Mouse (Mus musculus): ENCODE measurements at regions not wholly inside any gene's neighbourhood (a gene's known extent, or its start where the extent isn't known, plus 50 kb on each side); places are given as distances from the start of the nearest gene placed in this dataset.
"Not testable (repeated sequence)": the region's sequence is repeated elsewhere in the genome, so short reads cannot be mapped to it uniquely, and the experiment has no call there.

DNA sequence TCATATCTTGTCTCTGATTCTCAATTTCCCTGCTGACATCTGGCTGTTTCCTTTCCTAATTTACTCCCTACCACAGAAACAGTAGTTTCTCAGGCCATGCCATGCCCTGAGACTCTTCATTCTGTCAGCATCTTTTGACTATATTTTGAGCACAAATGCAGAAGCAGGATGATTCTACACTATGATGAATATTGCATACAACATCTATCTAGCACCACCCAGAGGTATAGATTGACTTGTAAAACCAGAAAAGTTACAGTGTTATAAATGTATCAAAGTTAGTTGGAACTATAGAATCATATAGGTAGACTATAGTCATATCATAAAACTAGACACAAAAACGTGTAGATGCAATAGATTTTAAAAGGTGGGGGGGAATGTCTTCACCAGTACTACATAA is 396.3 kb upstream of the Zfp960 start:
- ATAC-seq: peak; percentile 73
- Histone ChIP-seq H3K4me2 (ENCODE audit: low read length) (no peak overlapping the region), H3K4me1 (ENCODE audit: control insufficient read depth, insufficient read depth, low read depth, low read length) (no peaks in the 10 kb centered on the region), H3K9me3 (ENCODE audit: control insufficient read depth, low read length) (no peaks in the 10 kb centered on the region), H3K27me3 (replicated peaks; ENCODE audit: control insufficient read depth, insufficient read depth, low read length) (no peaks in the 10 kb centered on the region), H3K36me3 (ENCODE audit: control insufficient read depth, insufficient read depth, low read length) (no peaks in the 10 kb centered on the region), H3K27ac (ENCODE audit: low read depth, low read length) (no peak overlapping the region), H3K4me3 (ENCODE audit: low read length) (no peak overlapping the region), H3K9ac (ENCODE audit: low read depth, low read length) (no peak overlapping the region)
- WGBS: 79% methylated on average over 1 of the region's 1 CpGs

DNA sequence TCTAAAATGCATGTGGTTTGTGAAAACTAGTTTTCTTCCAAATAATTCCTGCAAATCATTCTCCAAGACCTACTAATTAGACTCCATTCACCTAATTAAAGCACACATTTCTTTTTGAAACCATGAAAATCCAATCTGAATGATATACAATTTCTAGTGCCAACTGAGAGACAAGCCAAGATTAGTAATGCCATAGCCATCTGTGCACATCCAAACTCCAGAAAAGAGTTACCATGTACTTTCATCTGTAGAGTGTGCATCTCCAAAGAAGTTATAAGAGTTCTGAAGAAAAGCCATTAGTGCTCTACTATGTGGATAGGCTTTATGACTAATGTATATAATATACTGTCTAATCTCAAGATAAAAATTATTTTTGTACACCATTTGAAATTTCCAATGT is 359.7 kb upstream of the Zfp960 start:
- Histone ChIP-seq H3K4me3 (ENCODE audit: low read length) (no peak overlapping the region), H3K4me1 (ENCODE audit: control insufficient read depth, insufficient read depth, low read depth, low read length) (no peaks in the 10 kb centered on the region), H3K9me3 (ENCODE audit: control insufficient read depth, low read length) (no peaks in the 10 kb centered on the region), H3K36me3 (ENCODE audit: control insufficient read depth, insufficient read depth, low read length) (no peaks in the 10 kb centered on the region), H3K4me2 (ENCODE audit: low read length) (no peak overlapping the region), H3K9ac (ENCODE audit: low read depth, low read length) (no peak overlapping the region), H3K27me3 (replicated peaks; ENCODE audit: control insufficient read depth, insufficient read depth, low read length) (no peaks in the 10 kb centered on the region), H3K27ac (ENCODE audit: low read depth, low read length) (no peak overlapping the region)
- ATAC-seq: no peak

GRCm38 (mm10) chr17:16705890-16706289 is 358.0 kb upstream of the Zfp960 start:
- Histone ChIP-seq H3K9me3 (ENCODE audit: control insufficient read depth, low read length) (no peaks in the 10 kb centered on the region), H3K27ac (ENCODE audit: low read depth, low read length) (no peak overlapping the region), H3K36me3 (ENCODE audit: control insufficient read depth, insufficient read depth, low read length) (no peaks in the 10 kb centered on the region), H3K4me1 (ENCODE audit: control insufficient read depth, insufficient read depth, low read depth, low read length) (no peaks in the 10 kb centered on the region), H3K4me3 (ENCODE audit: low read length) (no peak overlapping the region), H3K9ac (ENCODE audit: low read depth, low read length) (no peak overlapping the region), H3K27me3 (replicated peaks; ENCODE audit: control insufficient read depth, insufficient read depth, low read length) (no peaks in the 10 kb centered on the region), H3K4me2 (ENCODE audit: low read length) (no peak overlapping the region)
- WGBS: 88% methylated on average over 1 of the region's 1 CpGs
- ATAC-seq: no peak

- Histone ChIP-seq H3K36me3 (ENCODE audit: control insufficient read depth, insufficient read depth, low read length) (no peaks in the 10 kb centered on the region), H3K27me3 (replicated peaks; ENCODE audit: control insufficient read depth, insufficient read depth, low read length) (no peaks in the 10 kb centered on the region), H3K4me3 (ENCODE audit: low read length) (no peak overlapping the region), H3K27ac (ENCODE audit: low read depth, low read length) (no peak overlapping the region), H3K9ac (ENCODE audit: low read depth, low read length) (no peak overlapping the region), H3K4me1 (ENCODE audit: control insufficient read depth, insufficient read depth, low read depth, low read length) (no peaks in the 10 kb centered on the region), H3K4me2 (ENCODE audit: low read length) (no peak overlapping the region), H3K9me3 (ENCODE audit: control insufficient read depth, low read length) (no peaks in the 10 kb centered on the region)
- WGBS: 81% methylated on average over 2 of the region's 2 CpGs
- ATAC-seq: no peak
Observed at GRCm38 (mm10) chr17:16726904-16727303, 337.0 kb upstream of the Zfp960 start.

DNA sequence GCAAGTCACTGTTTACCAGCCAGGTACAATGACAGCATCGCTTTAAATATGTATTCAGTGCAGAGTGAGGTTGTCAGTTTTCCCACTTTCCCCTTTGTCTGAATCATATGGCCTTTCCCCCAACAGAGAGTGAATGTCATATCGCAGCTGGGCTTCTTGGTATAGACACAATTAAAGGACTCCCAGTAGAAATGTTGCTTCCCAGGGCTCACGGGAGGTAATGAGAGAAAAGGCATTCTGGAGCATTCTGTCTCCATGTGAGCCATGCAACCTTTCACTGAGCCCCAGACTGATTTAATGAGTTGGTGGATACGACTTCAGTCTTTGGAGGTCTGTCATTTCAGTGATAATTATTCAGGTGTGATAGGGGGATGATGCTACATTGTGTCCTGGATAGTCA is 310.8 kb upstream of the Zfp960 start:
- ATAC-seq: peak; percentile 68
- WGBS: 51% methylated on average over 4 of the region's 4 CpGs
- Histone ChIP-seq H3K36me3 (ENCODE audit: control insufficient read depth, insufficient read depth, low read length) (no peaks in the 10 kb centered on the region), H3K27ac (ENCODE audit: low read depth, low read length) (no peak overlapping the region), H3K9me3 (ENCODE audit: control insufficient read depth, low read length) (no peaks in the 10 kb centered on the region), H3K9ac (ENCODE audit: low read depth, low read length) (no peak overlapping the region), H3K27me3 (replicated peaks; ENCODE audit: control insufficient read depth, insufficient read depth, low read length) (no peaks in the 10 kb centered on the region), H3K4me1 (ENCODE audit: control insufficient read depth, insufficient read depth, low read depth, low read length) (no peaks in the 10 kb centered on the region), H3K4me3 (ENCODE audit: low read length) (no peak overlapping the region), H3K4me2 (ENCODE audit: low read length) (no peak overlapping the region)

- not testable (repeated sequence) for H3K27ac ChIP-seq (ENCODE audit: low read depth, low read length); H3K4me1 ChIP-seq (ENCODE audit: control insufficient read depth, insufficient read depth, low read depth, low read length); H3K36me3 ChIP-seq (ENCODE audit: control insufficient read depth, insufficient read depth, low read length); H3K4me2 ChIP-seq (ENCODE audit: low read length); ATAC-seq; H3K27me3 ChIP-seq (replicated peaks; ENCODE audit: control insufficient read depth, insufficient read depth, low read length); H3K9ac ChIP-seq (ENCODE audit: low read depth, low read length); H3K9me3 ChIP-seq (ENCODE audit: control insufficient read depth, low read length); H3K4me3 ChIP-seq (ENCODE audit: low read length)
- 88% methylated on average over 7 of the region's 7 CpGs for WGBS
Observed at GRCm38 (mm10) chr17:16770587-16770986, 293.3 kb upstream of the Zfp960 start.

- Histone ChIP-seq H3K36me3 (ENCODE audit: control insufficient read depth, insufficient read depth, low read length) (no peaks in the 10 kb centered on the region), H3K9ac (ENCODE audit: low read depth, low read length) (no peak overlapping the region), H3K4me2 (ENCODE audit: low read length) (no peak overlapping the region), H3K27me3 (replicated peaks; ENCODE audit: control insufficient read depth, insufficient read depth, low read length) (no peaks in the 10 kb centered on the region), H3K27ac (ENCODE audit: low read depth, low read length) (no peak overlapping the region), H3K4me1 (ENCODE audit: control insufficient read depth, insufficient read depth, low read depth, low read length) (no peaks in the 10 kb centered on the region), H3K4me3 (ENCODE audit: low read length) (no peak overlapping the region), H3K9me3 (ENCODE audit: control insufficient read depth, low read length) (no peaks in the 10 kb centered on the region)
- ATAC-seq: no peak
- 70% methylated on average over 5 of the region's 5 CpGs for WGBS
Observed at GRCm38 (mm10) chr17:16798316-16798715, 265.6 kb upstream of the Zfp960 start.

- no peaks in the 10 kb centered on the region for H3K4me1 ChIP-seq (ENCODE audit: control insufficient read depth, insufficient read depth, low read depth, low read length)
- 58% methylated on average over 3 of the region's 3 CpGs for WGBS
Observed at GRCm38 (mm10) chr17:16804986-16805385, 258.9 kb upstream of the Zfp960 start.

GRCm38 (mm10) chr17:16818421-16818820 is 245.5 kb upstream of the Zfp960 start:
- ATAC-seq: no peak
- 25% methylated on average over 3 of the region's 3 CpGs for WGBS
- no peak overlapping the region for H3K4me3 ChIP-seq (ENCODE audit: low read length)
- H3K27ac ChIP-seq (ENCODE audit: low read depth, low read length): no peak overlapping the region
- no peak overlapping the region for H3K4me2 ChIP-seq (ENCODE audit: low read length)
- H3K36me3 ChIP-seq (ENCODE audit: control insufficient read depth, insufficient read depth, low read length): no peaks in the 10 kb centered on the region
- no peaks in the 10 kb centered on the region for H3K4me1 ChIP-seq (ENCODE audit: control insufficient read depth, insufficient read depth, low read depth, low read length)
- H3K9me3 ChIP-seq (ENCODE audit: control insufficient read depth, low read length): no peaks in the 10 kb centered on the region
- H3K27me3 ChIP-seq (replicated peaks; ENCODE audit: control insufficient read depth, insufficient read depth, low read length): no peaks in the 10 kb centered on the region
- H3K9ac ChIP-seq (ENCODE audit: low read depth, low read length): no peak overlapping the region

More at GRCm38 (mm10) chr17:16804986-16805385, 258.9 kb upstream of the Zfp960 start:
- ATAC-seq: no peak
- no peak overlapping the region for H3K4me3 ChIP-seq (ENCODE audit: low read length)
- H3K9me3 ChIP-seq (ENCODE audit: control insufficient read depth, low read length): no peaks in the 10 kb centered on the region
- no peaks in the 10 kb centered on the region for H3K27me3 ChIP-seq (replicated peaks; ENCODE audit: control insufficient read depth, insufficient read depth, low read length)
- H3K4me2 ChIP-seq (ENCODE audit: low read length): no peak overlapping the region
- H3K27ac ChIP-seq (ENCODE audit: low read depth, low read length): no peak overlapping the region
- no peaks in the 10 kb centered on the region for H3K36me3 ChIP-seq (ENCODE audit: control insufficient read depth, insufficient read depth, low read length)
- H3K9ac ChIP-seq (ENCODE audit: low read depth, low read length): no peak overlapping the region

GRCm38 (mm10) chr17:16821716-16822115 is 242.2 kb upstream of the Zfp960 start:
- ATAC-seq: no peak
- 86% methylated on average over 3 of the region's 3 CpGs for WGBS
- Histone ChIP-seq H3K4me3 (ENCODE audit: low read length) (no peak overlapping the region), H3K4me2 (ENCODE audit: low read length) (no peak overlapping the region), H3K4me1 (ENCODE audit: control insufficient read depth, insufficient read depth, low read depth, low read length) (no peaks in the 10 kb centered on the region), H3K36me3 (ENCODE audit: control insufficient read depth, insufficient read depth, low read length) (no peaks in the 10 kb centered on the region), H3K9ac (ENCODE audit: low read depth, low read length) (no peak overlapping the region), H3K27ac (ENCODE audit: low read depth, low read length) (no peak overlapping the region), H3K27me3 (replicated peaks; ENCODE audit: control insufficient read depth, insufficient read depth, low read length) (no peaks in the 10 kb centered on the region), H3K9me3 (ENCODE audit: control insufficient read depth, low read length) (no peaks in the 10 kb centered on the region)

All from hindbrain, embryonic 16.5 days (tissue).